Mouse (Mus musculus): ENCODE measurements around the gene Smad6.

DNA sequence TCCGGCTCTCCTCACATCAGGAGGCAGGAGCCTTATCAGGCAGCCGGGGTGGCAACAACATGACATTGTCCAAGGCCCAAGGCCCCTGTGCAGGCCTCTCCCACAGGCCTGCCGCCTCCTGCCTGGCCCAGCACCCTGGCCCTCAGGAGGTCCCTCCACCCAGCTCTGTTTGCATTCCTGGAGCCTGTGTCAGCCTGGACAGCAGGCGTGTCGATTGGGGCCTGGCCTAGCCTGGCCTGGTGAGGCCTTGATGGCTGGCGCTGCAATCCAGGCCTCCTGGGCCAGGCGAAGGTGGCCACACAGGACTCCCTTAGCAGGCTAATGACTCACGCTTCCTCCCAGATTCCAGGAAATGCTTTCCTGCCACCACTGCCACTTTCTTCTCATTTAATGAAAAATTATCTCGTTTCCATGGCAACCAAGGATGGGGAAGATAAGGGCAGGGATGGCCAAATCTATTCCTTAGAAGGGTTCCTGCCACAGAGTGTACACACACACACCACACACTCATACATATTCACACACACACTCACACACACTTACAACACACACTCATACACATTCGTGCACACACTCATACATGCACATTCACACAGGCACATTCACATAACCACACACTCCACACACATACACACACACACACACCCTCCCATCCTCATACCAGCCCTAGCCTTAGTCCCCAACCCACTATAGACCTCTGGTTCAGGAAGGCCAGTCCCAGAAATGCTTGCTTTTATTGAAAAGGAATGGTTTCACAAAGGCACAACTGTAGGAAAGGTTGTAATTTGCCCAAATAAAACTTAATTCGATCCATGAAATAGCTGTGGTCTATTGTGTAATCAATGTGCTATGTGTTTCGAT lies 79.9 kb downstream of the Smad6 start:
- TF ChIP-seq CTCF (IDR thresholded peaks at IDR 0.05; ENCODE audit: low read depth, low read length) (no peak), POLR2AphosphoS5 (IDR thresholded peaks at IDR 0.05; ENCODE audit: insufficient replicate concordance, low read depth, low read length) (no peak), GATA1 (IDR thresholded peaks at IDR 0.05; ENCODE audit: borderline replicate concordance, low read length) (no peak)

All from G1E (cell line).